Mouse (Mus musculus): ENCODE data around the gene Itpk1. TPM values are rescaled to one million over a fixed set of nuclear protein-coding genes. Genes with fewer than 3 reads are reported as not detected.

The Itpk1 gene
- polyA plus RNA-seq, 1 experiment from 2014 or later = 38.7 TPM

DNA sequence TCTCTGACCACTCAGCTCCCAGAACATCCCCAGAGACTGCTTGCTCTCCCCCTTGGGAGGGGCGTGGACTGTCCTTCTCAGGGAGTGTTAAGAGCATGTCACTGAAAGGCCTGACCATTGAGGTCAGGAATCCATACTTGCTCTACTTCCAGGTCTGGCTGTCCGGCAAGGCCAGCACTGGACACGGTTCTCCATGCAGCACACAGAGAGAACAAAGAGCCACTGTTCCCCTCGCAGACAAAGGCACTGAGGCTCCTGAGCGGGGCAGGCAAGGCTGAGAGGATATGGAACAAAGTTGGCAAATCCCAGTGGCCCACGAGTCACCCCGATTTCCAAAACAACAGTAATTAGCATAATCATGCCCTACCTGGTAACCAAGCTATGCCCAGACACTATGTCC lies 77.9 kb downstream of the Itpk1 start:
- H3K27ac ChIP-seq (replicated peaks) = no peak overlapping the region
- WGBS = 40% methylated on average over 7 of the region's 7 CpGs
- H3K27me3 ChIP-seq = no peaks in the 10 kb centered on the region
- H3K4me1 ChIP-seq (replicated peaks) = peaks cover 5% of the 10 kb centered on the region; the same call in 1 of the 2 replicates
- H3K9me3 ChIP-seq = no peaks in the 10 kb centered on the region
- H3K9ac ChIP-seq = no peak overlapping the region
- ATAC-seq (ENCODE audit: low FRiP score, low read depth) = no peak; the same call in 1 of the 2 replicates
- H3K4me2 ChIP-seq = no peak overlapping the region
- H3K36me3 ChIP-seq = no peaks in the 10 kb centered on the region
- H3K4me3 ChIP-seq = no peak overlapping the region

DNA sequence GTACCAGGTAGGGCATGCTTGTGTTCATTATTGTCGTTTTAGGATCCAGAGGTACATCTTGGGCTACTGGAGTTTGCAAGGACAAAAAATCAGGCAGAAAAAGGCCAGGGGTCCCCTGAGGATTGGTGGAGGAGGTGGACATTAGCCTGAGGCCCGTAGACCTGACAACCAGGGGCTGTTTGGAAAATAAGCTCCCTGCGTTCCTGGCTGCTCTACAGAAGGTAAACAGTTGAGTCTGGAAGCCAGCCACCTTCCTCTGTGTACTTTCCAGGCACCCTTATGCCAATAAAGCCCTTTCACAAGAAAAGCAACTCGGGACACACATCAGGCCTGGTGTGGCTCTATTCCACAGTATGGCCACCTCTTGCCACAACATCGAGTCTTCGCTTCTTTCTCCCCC lies 79.0 kb downstream of the Itpk1 start:
- Histone ChIP-seq H3K36me3 (no peaks in the 10 kb centered on the region), H3K4me1 (replicated peaks) (no peaks in the 10 kb centered on the region), H3K27me3 (no peaks in the 10 kb centered on the region), H3K9me3 (no peaks in the 10 kb centered on the region), H3K9ac (no peak overlapping the region), H3K27ac (replicated peaks) (no peak overlapping the region), H3K4me3 (no peak overlapping the region), H3K4me2 (no peak overlapping the region)
- 83% methylated on average over 6 of the region's 6 CpGs for WGBS
- no peak for ATAC-seq (ENCODE audit: low FRiP score, low read depth)

DNA sequence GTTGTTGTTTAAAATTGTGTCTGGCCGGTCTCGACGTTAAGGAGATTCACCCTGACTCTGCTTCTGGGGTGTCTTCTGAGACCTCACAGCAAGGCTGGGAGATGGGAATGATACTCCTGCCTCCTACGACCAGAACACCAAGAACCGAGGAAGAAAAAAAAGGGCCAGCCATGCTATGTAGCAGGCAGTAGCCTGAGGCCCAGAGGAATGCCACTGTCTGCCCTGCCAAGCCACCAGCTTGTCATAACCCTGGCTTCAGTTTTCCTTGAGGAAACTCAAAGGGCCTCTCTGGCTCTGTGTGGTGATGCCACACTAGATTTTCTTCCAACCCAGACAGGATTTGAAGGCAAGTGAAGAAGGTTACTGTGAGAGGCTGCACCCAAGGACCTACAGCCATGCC lies 79.6 kb downstream of the Itpk1 start:
- H3K36me3 ChIP-seq = no peaks in the 10 kb centered on the region
- H3K4me3 ChIP-seq = no peak overlapping the region
- no peaks in the 10 kb centered on the region for H3K27me3 ChIP-seq
- 0 out of 2 replicates have a peak, but pooled peaks cover 3% of the 10 kb centered on the region for H3K4me1 ChIP-seq (replicated peaks)
- H3K9me3 ChIP-seq = no peaks in the 10 kb centered on the region
- 85% methylated on average over 5 of the region's 5 CpGs for WGBS
- H3K4me2 ChIP-seq = no peak overlapping the region
- H3K27ac ChIP-seq (replicated peaks) = no peak overlapping the region
- no peak for ATAC-seq (ENCODE audit: low FRiP score, low read depth)
- H3K9ac ChIP-seq = no peak overlapping the region

DNA sequence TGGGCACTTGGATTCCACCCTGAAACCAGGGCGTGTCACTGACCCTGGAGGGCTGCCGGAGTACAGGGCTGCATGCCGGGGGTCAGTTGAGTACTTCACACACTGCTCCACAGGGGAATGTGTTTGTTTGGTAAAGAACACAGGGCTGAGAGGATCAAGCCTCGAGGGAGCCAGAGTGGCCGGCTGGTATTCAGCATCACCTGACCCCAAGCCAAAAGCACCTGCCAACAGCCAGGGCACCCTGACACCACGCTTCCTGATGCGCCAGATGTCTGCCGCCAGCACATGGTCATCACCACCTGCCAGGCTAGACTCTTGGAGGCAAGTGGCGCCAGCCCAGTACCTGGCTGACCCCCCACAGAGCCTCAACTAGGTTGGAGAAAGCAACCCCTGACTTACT lies 80.9 kb downstream of the Itpk1 start:
- no peak overlapping the region for H3K27ac ChIP-seq (replicated peaks)
- ATAC-seq (ENCODE audit: low FRiP score, low read depth) = no peak
- 0 out of 2 replicates have a peak, but pooled peaks cover 6% of the 10 kb centered on the region for H3K4me1 ChIP-seq (replicated peaks)
- no peaks in the 10 kb centered on the region for H3K9me3 ChIP-seq
- H3K4me3 ChIP-seq = no peak overlapping the region
- WGBS = 80% methylated on average over 9 of the region's 9 CpGs
- no peaks in the 10 kb centered on the region for H3K36me3 ChIP-seq
- no peak overlapping the region for H3K9ac ChIP-seq
- H3K4me2 ChIP-seq = no peak overlapping the region
- no peaks in the 10 kb centered on the region for H3K27me3 ChIP-seq

DNA sequence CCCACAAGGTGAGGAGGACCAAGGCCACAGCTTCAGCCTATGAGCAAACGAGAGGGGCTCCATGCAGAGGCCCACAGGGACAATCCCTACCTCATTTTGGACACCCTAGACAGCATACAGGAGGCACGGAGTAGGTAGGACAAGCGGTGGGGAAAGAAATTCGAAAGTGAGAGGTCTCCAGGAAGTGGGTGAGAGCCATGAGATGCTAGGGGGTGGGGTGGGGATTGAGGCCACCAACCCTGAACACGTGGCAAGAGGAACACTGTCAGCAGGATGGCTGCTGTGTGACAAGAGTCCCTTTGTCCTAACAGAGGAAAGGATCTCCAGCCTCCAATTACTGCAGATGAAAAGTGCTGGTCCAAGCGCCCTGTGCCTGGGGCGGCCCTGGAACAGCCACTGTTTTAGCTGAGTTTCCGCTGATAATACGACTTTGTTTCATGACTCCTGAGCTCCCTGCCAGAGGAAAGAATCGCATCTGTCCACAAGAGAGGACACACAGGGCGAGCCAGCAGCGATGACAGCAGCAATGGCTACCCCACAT lies 82.4 kb downstream of the Itpk1 start:
- WGBS = 74% methylated on average over 12 of the region's 12 CpGs
- no peak overlapping the region for H3K4me2 ChIP-seq
- H3K4me3 ChIP-seq = no peak overlapping the region
- H3K9ac ChIP-seq = no peak overlapping the region
- no peaks in the 10 kb centered on the region for H3K36me3 ChIP-seq
- peaks cover 15% of the 10 kb centered on the region; the same call in 1 of the 2 replicates for H3K4me1 ChIP-seq (replicated peaks)
- no peaks in the 10 kb centered on the region for H3K9me3 ChIP-seq
- no peak overlapping the region for H3K27ac ChIP-seq (replicated peaks)
- no peak for ATAC-seq (ENCODE audit: low FRiP score, low read depth)
- H3K27me3 ChIP-seq = no peaks in the 10 kb centered on the region

DNA sequence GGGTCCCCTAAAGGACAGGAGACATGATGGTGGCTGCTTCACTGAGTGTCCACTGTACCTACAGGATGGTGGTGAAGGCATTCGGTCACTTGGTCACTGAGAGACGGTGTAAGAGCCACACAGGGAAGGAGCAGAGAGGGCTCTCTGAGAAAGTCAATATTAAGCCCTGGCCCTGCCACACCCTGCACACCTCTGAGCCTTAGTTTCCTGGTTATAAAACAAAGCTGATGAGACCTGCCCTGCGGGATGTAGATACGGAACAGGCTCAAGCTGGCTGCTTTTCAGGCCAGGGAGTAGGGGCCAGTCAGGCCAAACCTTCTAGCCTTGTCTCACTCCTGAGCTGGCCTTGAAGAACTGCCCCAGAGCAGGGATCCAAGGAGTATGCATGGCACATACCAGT lies 82.9 kb downstream of the Itpk1 start:
- no peak overlapping the region for H3K27ac ChIP-seq (replicated peaks)
- no peaks in the 10 kb centered on the region for H3K9me3 ChIP-seq
- H3K9ac ChIP-seq = no peak overlapping the region
- no peak overlapping the region for H3K4me2 ChIP-seq
- H3K36me3 ChIP-seq = no peaks in the 10 kb centered on the region
- 99% methylated on average over 4 of the region's 4 CpGs for WGBS
- no peaks in the 10 kb centered on the region for H3K27me3 ChIP-seq
- ATAC-seq (ENCODE audit: low FRiP score, low read depth) = no peak
- H3K4me1 ChIP-seq (replicated peaks) = peaks cover 15% of the 10 kb centered on the region; the same call in 1 of the 2 replicates
- H3K4me3 ChIP-seq = no peak overlapping the region

DNA sequence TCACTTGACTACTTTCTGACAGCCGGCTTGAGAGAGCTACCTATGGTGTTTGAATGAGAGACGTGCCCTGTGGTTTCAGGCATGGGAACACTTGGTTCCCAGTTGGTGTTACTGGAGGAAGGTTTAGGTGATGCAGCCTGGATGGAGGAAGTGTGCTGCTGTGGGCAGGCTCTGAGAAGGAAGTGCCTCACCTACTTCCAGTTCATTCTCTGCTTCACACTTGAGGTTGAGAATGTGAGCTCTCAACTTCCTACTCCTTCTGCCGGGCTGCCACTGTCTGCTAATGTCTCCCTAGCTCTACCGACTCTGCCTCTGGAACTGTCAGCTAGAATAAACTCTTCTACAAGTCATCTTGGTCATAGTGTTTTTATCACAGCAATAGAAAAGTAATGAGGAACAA lies 83.5 kb downstream of the Itpk1 start:
- Histone ChIP-seq H3K9ac (no peak overlapping the region), H3K4me1 (replicated peaks) (peaks cover 15% of the 10 kb centered on the region; the same call in 1 of the 2 replicates), H3K27ac (replicated peaks) (no peak overlapping the region), H3K36me3 (no peaks in the 10 kb centered on the region), H3K4me3 (no peak overlapping the region), H3K9me3 (no peaks in the 10 kb centered on the region), H3K4me2 (no peak overlapping the region), H3K27me3 (no peaks in the 10 kb centered on the region)
- WGBS = 91% methylated on average over 4 of the region's 4 CpGs
- no peak for ATAC-seq (ENCODE audit: low FRiP score, low read depth)

DNA sequence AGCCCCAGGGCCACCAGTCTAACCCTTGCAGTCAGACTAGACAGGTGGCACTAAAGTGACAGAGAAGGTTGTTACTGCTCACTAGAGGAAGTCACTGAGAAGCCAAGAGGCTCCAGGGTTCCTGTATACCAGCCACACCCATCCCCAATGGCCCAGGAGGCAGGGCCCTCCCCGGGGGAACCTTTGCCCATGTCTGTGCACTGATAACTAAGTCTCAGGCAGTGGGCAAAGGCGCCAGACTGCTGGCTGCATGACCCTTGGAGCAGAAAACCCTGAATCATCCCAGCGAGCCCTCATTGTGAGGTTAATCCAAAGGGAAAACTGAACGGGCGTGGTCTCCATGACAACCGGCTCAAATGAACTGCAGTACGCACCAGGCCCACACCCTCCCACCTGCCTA lies 84.8 kb downstream of the Itpk1 start:
- H3K4me2 ChIP-seq = no peak overlapping the region
- no peaks in the 10 kb centered on the region for H3K36me3 ChIP-seq
- peaks cover 15% of the 10 kb centered on the region; the same call in 1 of the 2 replicates for H3K4me1 ChIP-seq (replicated peaks)
- H3K9ac ChIP-seq = no peak overlapping the region
- WGBS = 53% methylated on average over 7 of the region's 7 CpGs
- no peaks in the 10 kb centered on the region for H3K9me3 ChIP-seq
- H3K27me3 ChIP-seq = no peaks in the 10 kb centered on the region
- no peak overlapping the region for H3K27ac ChIP-seq (replicated peaks)
- ATAC-seq (ENCODE audit: low FRiP score, low read depth) = no peak
- H3K4me3 ChIP-seq = no peak overlapping the region

DNA sequence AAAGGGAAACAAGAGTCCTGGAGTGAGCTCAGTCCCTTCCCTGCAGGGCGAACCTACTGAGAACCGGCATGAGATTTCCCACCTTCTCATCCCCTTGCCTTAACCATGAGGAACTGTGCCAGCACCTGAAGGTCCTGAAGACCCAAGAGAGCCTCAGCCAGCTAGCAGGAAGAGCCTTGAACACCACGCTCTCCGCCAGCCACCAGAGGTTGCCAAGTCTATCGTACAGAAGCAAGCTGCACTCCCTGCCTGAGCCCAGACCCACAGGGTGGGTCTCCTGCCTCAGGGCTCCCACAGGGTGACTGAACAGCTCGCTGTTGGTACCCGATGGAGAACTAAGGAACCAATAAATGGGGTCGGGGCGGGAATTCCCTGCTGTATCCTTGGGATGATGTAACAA lies 86.6 kb downstream of the Itpk1 start:
- ATAC-seq (ENCODE audit: low FRiP score, low read depth) = no peak
- no peaks in the 10 kb centered on the region for H3K9me3 ChIP-seq
- H3K4me1 ChIP-seq (replicated peaks) = peaks cover 19% of the 10 kb centered on the region; the same call in 1 of the 2 replicates
- H3K27ac ChIP-seq (replicated peaks) = no peak overlapping the region
- no peak overlapping the region for H3K4me3 ChIP-seq
- no peak overlapping the region for H3K4me2 ChIP-seq
- H3K9ac ChIP-seq = no peak overlapping the region
- 68% methylated on average over 9 of the region's 9 CpGs for WGBS
- H3K27me3 ChIP-seq = no peaks in the 10 kb centered on the region
- no peaks in the 10 kb centered on the region for H3K36me3 ChIP-seq

DNA sequence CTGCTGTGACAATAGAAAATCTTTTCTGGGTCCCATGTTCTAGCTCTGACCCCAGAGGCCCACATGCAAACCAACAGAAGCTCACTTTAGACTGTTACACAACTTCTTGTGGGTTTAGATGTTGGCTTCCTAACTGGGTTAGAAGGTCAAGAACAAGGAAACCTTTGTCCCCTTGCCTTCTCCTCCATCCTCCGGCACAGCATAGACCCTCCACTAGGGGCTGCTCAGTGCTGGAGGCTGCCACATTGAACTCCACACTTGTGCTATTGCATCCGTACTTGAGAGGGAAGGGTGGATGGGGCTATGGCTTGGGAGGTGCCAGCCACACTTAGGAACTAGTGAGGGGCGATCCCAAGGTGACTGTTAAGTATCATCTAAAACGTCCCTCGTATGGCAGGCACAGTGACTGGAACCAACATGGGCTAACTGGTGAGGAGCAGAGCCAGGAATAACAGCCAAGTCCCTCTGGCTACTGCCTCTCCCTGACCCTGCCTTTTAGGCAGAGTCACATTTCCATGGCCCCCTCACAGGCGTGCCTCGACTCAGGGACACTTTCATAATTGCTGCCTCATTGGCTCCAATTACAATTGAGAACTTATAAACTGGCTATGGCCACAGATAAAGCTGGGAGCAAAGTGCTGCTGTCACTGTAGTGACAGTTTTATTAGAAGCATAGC lies 87.7 kb downstream of the Itpk1 start:
- WGBS = 62% methylated on average over 7 of the region's 7 CpGs

DNA sequence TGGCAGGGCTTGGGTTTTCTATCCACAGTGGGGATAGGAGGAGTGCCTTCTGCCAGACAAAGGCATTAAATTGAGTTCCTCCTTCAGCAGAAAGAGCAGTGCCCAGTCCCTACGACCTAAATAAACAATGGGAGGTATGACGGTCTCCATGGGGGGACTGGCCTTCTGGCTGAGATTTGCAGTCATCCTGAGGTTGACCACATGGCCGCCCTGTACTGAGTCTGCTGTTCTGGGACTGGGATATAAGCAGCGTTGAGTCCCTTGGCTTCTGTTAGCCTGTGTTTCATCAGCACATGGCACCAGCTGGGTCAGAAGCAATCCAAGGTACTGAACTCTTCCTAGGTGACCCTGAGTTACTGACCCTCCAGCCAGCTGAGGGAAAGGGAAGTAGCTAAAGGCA lies 88.5 kb downstream of the Itpk1 start:
- Histone ChIP-seq H3K36me3 (no peaks in the 10 kb centered on the region), H3K9me3 (no peaks in the 10 kb centered on the region), H3K9ac (no peak overlapping the region), H3K4me1 (replicated peaks) (peaks cover 25% of the 10 kb centered on the region; the same call in 1 of the 2 replicates), H3K27me3 (no peaks in the 10 kb centered on the region), H3K4me3 (no peak overlapping the region), H3K27ac (replicated peaks) (no peak overlapping the region), H3K4me2 (no peak overlapping the region)
- 66% methylated on average over 4 of the region's 4 CpGs for WGBS
- ATAC-seq (ENCODE audit: low FRiP score, low read depth) = no peak

More for the DNA sequence above, 87.7 kb downstream of the Itpk1 start:
- H3K4me1 ChIP-seq (replicated peaks) = peaks cover 25% of the 10 kb centered on the region; the same call in 1 of the 2 replicates
- H3K27me3 ChIP-seq = no peaks in the 10 kb centered on the region
- no peaks in the 10 kb centered on the region for H3K9me3 ChIP-seq
- no peak overlapping the region for H3K4me2 ChIP-seq
- H3K27ac ChIP-seq (replicated peaks) = no peak overlapping the region
- H3K4me3 ChIP-seq = no peak overlapping the region
- H3K9ac ChIP-seq = no peak overlapping the region
- H3K36me3 ChIP-seq = no peaks in the 10 kb centered on the region
- ATAC-seq (ENCODE audit: low FRiP score, low read depth) = no peak

DNA sequence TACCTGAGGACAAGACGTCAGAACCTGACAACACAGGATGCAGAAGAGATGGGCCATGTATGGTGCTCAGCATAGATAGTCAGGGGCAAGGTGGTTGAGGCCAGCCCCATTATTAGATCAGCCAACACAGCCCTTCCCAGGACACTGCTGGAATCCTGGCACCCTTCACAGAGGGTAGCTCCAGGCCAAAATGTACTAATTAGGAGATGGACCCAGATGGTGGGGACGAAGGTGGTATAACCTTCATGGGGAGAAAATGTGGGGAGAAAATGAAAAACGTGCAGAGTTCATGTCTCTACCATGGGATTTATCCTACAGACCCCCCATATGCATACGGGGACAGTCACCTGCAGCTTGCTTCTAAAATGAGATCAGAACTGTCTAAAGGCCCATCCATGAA lies 91.3 kb downstream of the Itpk1 start:
- no peak for ATAC-seq (ENCODE audit: low FRiP score, low read depth)
- no peaks in the 10 kb centered on the region for H3K9me3 ChIP-seq
- H3K4me3 ChIP-seq = no peak overlapping the region
- H3K27me3 ChIP-seq = no peaks in the 10 kb centered on the region
- no peak overlapping the region for H3K27ac ChIP-seq (replicated peaks)
- no peak overlapping the region for H3K9ac ChIP-seq
- no peaks in the 10 kb centered on the region for H3K36me3 ChIP-seq
- WGBS = 89% methylated on average over 4 of the region's 4 CpGs
- peaks cover 18% of the 10 kb centered on the region for H3K4me1 ChIP-seq (replicated peaks)
- no peak overlapping the region for H3K4me2 ChIP-seq

Measured in hindbrain, embryonic 15.5 days (tissue).